Mouse (Mus musculus) mesoderm, embryonic 11.5 days (tissue): ENCODE results near the gene Tapbp.
"Not testable (repeated sequence)": the region's sequence is repeated elsewhere in the genome, so short reads cannot be mapped to it uniquely, and the experiment has no call there.

Experiments used
- DNase-seq: peaks from one replicate; pipeline ENCODE4 v3.0.0-alpha.2; 2012; ENCODE audit warnings: low read depth, low spot score

Tapbp gene

GRCm38 (mm10) chr17:33915671-33916250 lies at the start of gene Tapbp, which contains the start of gene Zbtb22:
TSS of gene Tapbp (plus strand) at chr17:33915899.
TSS of gene Zbtb22 (plus strand) at chr17:33915904.
- peak; percentile 98 for DNase-seq

- DNase-seq, result not testable (repeated sequence)
Measured at GRCm38 (mm10) chr17:33873537-33873936, 42.2 kb upstream of the Tapbp start, which contains the start of gene Gm7029. TSS of gene Gm7029 (plus strand) at chr17:33873837.

GRCm38 (mm10) chr17:33874411-33874810 lies 41.3 kb upstream of the Tapbp start:
- DNase-seq, result no peak

- DNase-seq, result not testable (repeated sequence)
Measured at GRCm38 (mm10) chr17:33875797-33876196, 39.9 kb upstream of the Tapbp start.

- not testable (repeated sequence) for DNase-seq
Measured at GRCm38 (mm10) chr17:33884320-33884719, 31.4 kb upstream of the Tapbp start.

GRCm38 (mm10) chr17:33887802-33888201 lies 27.9 kb upstream of the Tapbp start:
- not testable (repeated sequence) for DNase-seq

- DNase-seq, result not testable (repeated sequence)
Measured at GRCm38 (mm10) chr17:33888230-33888629, 27.5 kb upstream of the Tapbp start.

GRCm38 (mm10) chr17:33889941-33890532 lies 25.7 kb upstream of the Tapbp start:
- DNase-seq, result not testable (repeated sequence)

GRCm38 (mm10) chr17:33890533-33891059 lies 25.1 kb upstream of the Tapbp start, which contains the start of gene Kifc1:
TSS of gene Kifc1 (minus strand) at chr17:33890661.
- peak; percentile 100 for DNase-seq

GRCm38 (mm10) chr17:33891357-33891756 lies 24.3 kb upstream of the Tapbp start:
- no peak for DNase-seq

- DNase-seq, result not testable (repeated sequence)
Measured at GRCm38 (mm10) chr17:33891892-33892291, 23.8 kb upstream of the Tapbp start.

GRCm38 (mm10) chr17:33892429-33892828 lies 23.3 kb upstream of the Tapbp start:
- no peak for DNase-seq

- DNase-seq, result not testable (repeated sequence)
Measured at GRCm38 (mm10) chr17:33893011-33893410, 22.7 kb upstream of the Tapbp start.

- peak; percentile 78 for DNase-seq
Measured at GRCm38 (mm10) chr17:33897114-33897794, 18.4 kb upstream of the Tapbp start.

- not testable (repeated sequence) for DNase-seq
Measured at GRCm38 (mm10) chr17:33898193-33898592, 17.5 kb upstream of the Tapbp start.

GRCm38 (mm10) chr17:33899642-33900041 lies 16.1 kb upstream of the Tapbp start:
- DNase-seq, result no peak

GRCm38 (mm10) chr17:33900281-33900988 lies 15.3 kb upstream of the Tapbp start:
- no peak for DNase-seq

- DNase-seq, result no peak
Measured at GRCm38 (mm10) chr17:33900989-33901314, 14.7 kb upstream of the Tapbp start.

- DNase-seq, result no peak
Measured at GRCm38 (mm10) chr17:33901653-33902052, 14.0 kb upstream of the Tapbp start.

GRCm38 (mm10) chr17:33902079-33902478 lies 13.6 kb upstream of the Tapbp start:
- DNase-seq, result no peak

- DNase-seq, result no peak
Measured at GRCm38 (mm10) chr17:33902491-33902890, 13.2 kb upstream of the Tapbp start.
